Mouse (Mus musculus) heart, embryonic 13.5 days (tissue): ENCODE data around the gene Rsg1. TPM values are rescaled to one million over a fixed set of nuclear protein-coding genes. Genes with fewer than 3 reads are reported as not detected.
A peak's percentile ranks its signal among the peaks of the same experiment; 100 is the strongest.

ENCODE experiments used
- ATAC-seq: fragments of 200-750 bp; cut with Nextera tagmentation; 2 replicates; pipeline ENCODE4 v1.8.0; 2017; ENCODE audit warnings: moderate TSS enrichment; ENCODE audit not compliant: insufficient number of reproducible peaks, low FRiP score, low TSS enrichment; ENCODE audit errors: extremely low read depth
- H3K27ac ChIP-seq: fragments of 300-500 bp; sonication (generic); replicated peaks from 2 replicates; pipeline ENCODE4 v1.5.1; 2015; ENCODE audit warnings: moderate library complexity, mild to moderate bottlenecking, inconsistent platforms
- H3K27me3 ChIP-seq: fragments of 300-500 bp; sonication (generic); replicated peaks from 2 replicates; pipeline ENCODE4 v1.6.1; 2015; ENCODE audit warnings: mild to moderate bottlenecking, inconsistent platforms
- H3K36me3 ChIP-seq: fragments of 300-500 bp; sonication (generic); 2 replicates; pipeline ENCODE4 v1.6.1; 2015; ENCODE audit warnings: mild to moderate bottlenecking, inconsistent platforms
- H3K4me1 ChIP-seq: fragments of 300-500 bp; sonication (generic); 2 replicates; pipeline ENCODE4 v1.6.1; 2015; ENCODE audit warnings: inconsistent platforms
- H3K4me2 ChIP-seq: fragments of 300-500 bp; sonication (generic); 2 replicates; pipeline ENCODE4 v1.6.1; 2015; ENCODE audit warnings: inconsistent platforms, mild to moderate bottlenecking, moderate library complexity
- H3K4me3 ChIP-seq: fragments of 300-500 bp; sonication (generic); 2 replicates; pipeline ENCODE4 v1.5.1; 2015; ENCODE audit warnings: moderate library complexity, mild to moderate bottlenecking, inconsistent platforms
- H3K9ac ChIP-seq: fragments of 300-500 bp; sonication (generic); 2 replicates; pipeline ENCODE4 v1.6.1; 2015; ENCODE audit warnings: inconsistent platforms, mild to moderate bottlenecking, moderate library complexity
- H3K9me3 ChIP-seq: fragments of 300-500 bp; sonication (generic); 2 replicates; pipeline ENCODE4 v1.6.1; 2016; ENCODE audit warnings: inconsistent platforms
- WGBS: fragments of 180-500 bp; shearing (Covaris S2); methylation state at CpG from one replicate; pipeline ENCODE4 v1.1.7; 2015; ENCODE audit warnings: mixed read lengths; 5-methylcytosine and 5-hydroxymethylcytosine counted together
- polyA plus RNA-seq: library from polyadenylated mRNA; unstranded; fragments of >200 nt; fragmentation: Nextera tagmentation; extraction: Ambion mirVana; gene quantifications from 2 replicates; pipeline ENCODE4 v1.2.1, GENCODE M21; 2015

The Rsg1 gene
- polyA plus RNA-seq, 1 experiment from 2014 or later, result 2.3 TPM

DNA sequence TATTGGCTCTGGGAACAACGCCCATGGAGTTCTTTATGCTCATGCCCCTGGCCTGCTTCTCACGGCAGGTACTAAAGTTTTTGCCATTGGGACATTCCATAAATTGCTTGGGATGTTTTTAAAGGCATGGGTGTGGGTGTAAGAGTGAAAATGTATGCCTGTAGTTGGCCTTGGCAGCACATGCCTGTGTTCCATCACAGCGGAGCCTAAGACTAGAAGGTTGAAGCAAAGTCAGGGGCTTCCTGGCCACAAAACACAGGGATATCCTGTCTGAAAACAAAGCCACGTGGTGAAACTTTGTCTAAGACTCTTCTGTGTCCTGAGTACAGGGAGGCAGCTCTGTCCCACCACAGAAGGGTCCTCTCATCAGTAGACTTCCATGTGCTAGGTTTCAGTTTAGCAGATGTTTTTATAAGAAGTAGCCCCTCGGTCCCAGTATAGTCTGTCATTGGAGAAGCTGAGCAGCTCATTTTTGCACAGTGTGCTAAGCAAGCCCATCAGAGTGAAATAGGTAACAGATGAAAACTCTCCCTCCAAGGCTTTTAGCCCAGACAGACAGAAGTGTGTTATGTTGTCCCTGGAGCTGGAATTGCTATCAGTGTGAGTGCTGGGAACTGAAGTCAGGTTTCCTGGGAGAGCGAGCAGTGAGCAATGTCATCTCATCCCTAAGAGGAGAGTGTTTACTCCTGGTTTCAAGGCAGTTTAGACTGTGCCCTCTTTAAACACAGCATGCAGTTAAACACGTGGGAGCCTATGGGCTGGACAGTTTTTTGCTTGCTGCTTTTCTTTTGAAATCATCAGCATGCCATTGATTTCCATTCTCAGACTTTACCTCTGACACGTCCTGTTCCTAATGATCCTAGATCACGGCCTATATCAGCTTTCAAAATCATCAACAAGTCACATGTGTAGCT lies 26.6 kb upstream of the Rsg1 start:
- Histone ChIP-seq H3K4me2 (no peak overlapping the region), H3K4me3 (no peak overlapping the region), H3K9ac (peak overlapping the region; percentile 24; the same call in 1 of the 2 replicates), H3K4me1 (peaks cover 24% of the 10 kb centered on the region), H3K9me3 (no peaks in the 10 kb centered on the region), H3K27ac (peak overlapping the region; percentile 56), H3K27me3 (no peaks in the 10 kb centered on the region), H3K36me3 (peaks cover 50% of the 10 kb centered on the region)
- 66% methylated on average over 9 of the region's 9 CpGs for WGBS
- no peak for ATAC-seq

DNA sequence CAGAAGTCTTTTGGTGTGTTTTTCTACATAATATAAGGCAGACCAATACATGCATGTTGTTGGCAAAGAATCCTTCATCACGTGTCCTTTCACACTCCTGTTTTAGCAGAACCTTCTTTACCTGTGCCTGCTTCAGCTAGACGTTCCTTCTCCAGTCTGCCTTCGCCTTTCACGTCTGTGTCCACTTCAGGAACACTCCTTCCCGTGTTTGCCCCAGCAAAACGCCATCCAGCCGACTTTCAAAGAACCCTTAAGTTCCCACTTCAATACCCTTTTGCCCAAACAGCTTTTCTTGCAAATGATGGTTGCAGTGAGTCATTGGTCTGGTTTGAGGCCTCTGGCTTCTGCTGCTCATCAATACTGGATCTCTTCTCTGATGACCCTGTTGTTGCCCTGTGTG lies 22.5 kb upstream of the Rsg1 start:
- H3K36me3 ChIP-seq, result peaks cover 67% of the 10 kb centered on the region
- no peak for ATAC-seq
- no peak overlapping the region for H3K4me3 ChIP-seq
- 88% methylated on average over 7 of the region's 7 CpGs for WGBS
- no peaks in the 10 kb centered on the region for H3K27me3 ChIP-seq
- H3K27ac ChIP-seq, result no peak overlapping the region
- no peak overlapping the region for H3K9ac ChIP-seq
- H3K4me2 ChIP-seq, result no peak overlapping the region
- H3K4me1 ChIP-seq, result peaks cover 13% of the 10 kb centered on the region
- no peaks in the 10 kb centered on the region for H3K9me3 ChIP-seq

DNA sequence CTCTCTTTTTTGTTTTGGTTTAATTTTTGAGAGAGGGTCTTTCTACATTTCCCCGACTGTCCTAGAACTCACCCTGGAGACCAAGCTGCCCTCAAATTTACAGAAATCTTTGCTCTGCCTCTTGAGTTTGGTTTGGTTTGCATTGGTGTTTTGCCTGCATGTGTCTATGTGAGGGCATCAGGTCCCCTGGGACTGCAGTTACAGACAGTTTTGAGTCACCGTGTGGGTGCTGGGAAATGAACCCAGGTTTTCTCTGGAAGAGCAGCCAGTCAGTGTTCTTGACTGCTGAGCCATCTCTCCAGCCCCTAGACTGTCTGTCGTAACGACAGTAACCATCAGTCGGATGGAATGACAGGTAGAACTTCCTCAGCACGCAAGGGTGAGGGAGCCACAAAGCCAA lies 19.2 kb upstream of the Rsg1 start:
- 84% methylated on average over 6 of the region's 6 CpGs for WGBS
- no peaks in the 10 kb centered on the region for H3K4me1 ChIP-seq
- H3K4me3 ChIP-seq, result no peak overlapping the region
- no peak overlapping the region for H3K4me2 ChIP-seq
- no peak for ATAC-seq
- no peak overlapping the region for H3K9ac ChIP-seq
- no peaks in the 10 kb centered on the region for H3K9me3 ChIP-seq
- peaks cover 95% of the 10 kb centered on the region for H3K36me3 ChIP-seq
- no peaks in the 10 kb centered on the region for H3K27me3 ChIP-seq
- no peak overlapping the region for H3K27ac ChIP-seq

DNA sequence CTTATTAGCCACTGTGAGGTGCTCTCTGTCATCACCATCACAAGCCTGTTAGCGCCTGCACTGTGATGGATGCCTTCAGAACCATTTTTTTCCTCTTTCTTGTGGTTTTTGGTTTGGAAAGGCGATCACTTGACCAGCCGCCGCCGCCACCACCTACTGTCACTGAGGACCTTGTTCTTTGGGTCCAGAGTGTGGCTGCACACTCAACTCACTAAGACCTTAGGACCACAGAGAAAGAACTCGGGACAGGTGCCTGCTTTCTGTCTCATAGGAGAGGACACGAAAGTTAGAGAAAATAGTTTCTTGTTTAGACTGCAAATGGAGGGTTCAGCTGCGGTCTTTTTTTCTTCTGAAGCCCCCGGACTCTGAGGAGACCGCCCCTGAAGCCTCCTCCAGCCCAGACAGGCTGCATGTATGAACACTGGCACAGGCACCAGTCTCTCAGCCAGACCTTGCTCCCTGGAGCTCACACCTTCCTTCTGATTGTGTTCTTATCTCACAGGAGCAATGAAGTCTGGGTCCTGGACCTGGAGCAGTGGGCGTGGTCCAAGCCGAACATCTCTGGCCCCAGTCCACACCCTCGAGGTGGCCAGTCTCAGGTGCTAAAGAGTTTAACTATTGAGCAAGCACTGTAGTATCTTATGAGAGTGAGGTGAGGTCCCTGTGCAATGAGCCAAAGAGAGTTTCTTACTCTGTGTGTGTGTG lies 16.6 kb upstream of the Rsg1 start:
- Histone ChIP-seq H3K36me3 (peaks cover 97% of the 10 kb centered on the region), H3K4me2 (no peak overlapping the region), H3K9ac (no peak overlapping the region), H3K27me3 (no peaks in the 10 kb centered on the region), H3K9me3 (no peaks in the 10 kb centered on the region), H3K4me1 (peaks cover 10% of the 10 kb centered on the region; the same call in 1 of the 2 replicates), H3K4me3 (no peak overlapping the region), H3K27ac (no peak overlapping the region)
- 90% methylated on average over 13 of the region's 13 CpGs for WGBS
- no peak for ATAC-seq

DNA sequence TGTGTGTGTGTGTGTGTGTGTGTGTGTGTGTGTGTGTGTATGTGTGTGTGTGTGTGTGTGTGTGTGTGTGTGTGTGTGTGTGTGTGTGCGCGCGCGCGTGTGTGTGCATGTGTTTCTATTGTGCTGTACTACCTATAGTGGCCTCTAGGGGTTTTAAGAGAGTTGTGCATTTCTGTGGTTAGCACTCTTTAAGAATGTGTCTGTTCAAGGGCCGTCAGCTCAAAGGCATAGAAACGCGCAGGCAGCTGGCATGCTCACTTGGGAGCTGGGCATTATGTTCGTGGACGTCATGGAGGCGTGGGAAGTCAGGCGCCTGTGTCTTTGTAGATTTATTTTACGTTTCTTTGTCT lies 16.1 kb upstream of the Rsg1 start:
- ATAC-seq, result no peak
- Histone ChIP-seq H3K27me3 (no peaks in the 10 kb centered on the region), H3K4me3 (no peak overlapping the region), H3K9me3 (no peaks in the 10 kb centered on the region), H3K36me3 (peaks cover 97% of the 10 kb centered on the region), H3K27ac (no peak overlapping the region), H3K4me1 (peaks cover 12% of the 10 kb centered on the region; the same call in 1 of the 2 replicates), H3K9ac (no peak overlapping the region), H3K4me2 (no peak overlapping the region)
- WGBS, result 96% methylated on average over 8 of the region's 13 CpGs

DNA sequence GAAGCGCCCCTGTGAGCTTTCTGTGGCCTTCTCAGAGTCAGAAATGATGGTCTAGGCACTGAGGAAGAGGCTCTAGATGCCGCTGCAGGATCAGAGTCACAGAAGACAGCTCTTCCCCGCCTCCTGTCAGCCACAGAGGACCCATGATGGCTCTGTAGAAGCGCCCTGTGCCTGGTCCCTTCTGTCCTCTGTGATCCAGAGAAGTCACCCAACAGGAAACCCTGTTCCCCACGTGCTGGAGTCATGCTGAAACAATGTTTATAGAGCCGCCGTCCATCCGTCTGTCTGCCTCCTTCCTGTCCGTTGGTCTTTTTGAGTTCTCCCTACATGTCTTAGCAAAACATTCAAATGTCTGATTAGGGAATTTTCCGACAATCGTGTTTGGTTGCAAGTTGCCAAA lies 12.8 kb upstream of the Rsg1 start:
- H3K4me3 ChIP-seq, result no peak overlapping the region
- no peak overlapping the region for H3K4me2 ChIP-seq
- H3K9ac ChIP-seq, result no peak overlapping the region
- no peaks in the 10 kb centered on the region for H3K9me3 ChIP-seq
- 66% methylated on average over 11 of the region's 11 CpGs for WGBS
- no peak for ATAC-seq
- peaks cover 76% of the 10 kb centered on the region for H3K36me3 ChIP-seq
- H3K4me1 ChIP-seq, result peaks cover 19% of the 10 kb centered on the region
- H3K27me3 ChIP-seq, result no peaks in the 10 kb centered on the region
- H3K27ac ChIP-seq, result peak overlapping the region; percentile 16

DNA sequence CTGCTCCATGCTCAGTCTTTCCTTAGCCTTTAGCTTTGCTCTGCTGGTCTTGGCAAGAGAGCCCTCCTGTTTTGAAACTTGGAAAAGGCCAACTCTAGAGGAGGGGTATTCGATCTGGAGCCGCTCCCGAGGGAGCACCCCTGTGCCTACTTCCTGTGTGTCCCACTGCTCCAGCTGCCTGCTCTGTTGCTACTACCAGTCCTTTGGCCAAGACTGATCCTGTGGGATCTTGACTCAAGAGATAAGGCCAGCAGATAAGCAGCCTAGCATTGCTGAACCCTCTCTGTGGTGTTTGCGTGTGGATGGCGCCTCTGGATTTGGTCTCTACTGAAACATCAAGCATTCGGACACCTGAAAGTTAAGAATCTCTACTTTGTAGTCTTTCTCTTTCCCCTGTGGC lies 11.6 kb upstream of the Rsg1 start:
- no peak overlapping the region for H3K9ac ChIP-seq
- no peaks in the 10 kb centered on the region for H3K27me3 ChIP-seq
- H3K4me2 ChIP-seq, result no peak overlapping the region
- ATAC-seq, result no peak
- H3K36me3 ChIP-seq, result peaks cover 64% of the 10 kb centered on the region
- peaks cover 19% of the 10 kb centered on the region for H3K4me1 ChIP-seq
- 81% methylated on average over 6 of the region's 6 CpGs for WGBS
- H3K9me3 ChIP-seq, result no peaks in the 10 kb centered on the region
- H3K4me3 ChIP-seq, result no peak overlapping the region
- H3K27ac ChIP-seq, result no peak overlapping the region

DNA sequence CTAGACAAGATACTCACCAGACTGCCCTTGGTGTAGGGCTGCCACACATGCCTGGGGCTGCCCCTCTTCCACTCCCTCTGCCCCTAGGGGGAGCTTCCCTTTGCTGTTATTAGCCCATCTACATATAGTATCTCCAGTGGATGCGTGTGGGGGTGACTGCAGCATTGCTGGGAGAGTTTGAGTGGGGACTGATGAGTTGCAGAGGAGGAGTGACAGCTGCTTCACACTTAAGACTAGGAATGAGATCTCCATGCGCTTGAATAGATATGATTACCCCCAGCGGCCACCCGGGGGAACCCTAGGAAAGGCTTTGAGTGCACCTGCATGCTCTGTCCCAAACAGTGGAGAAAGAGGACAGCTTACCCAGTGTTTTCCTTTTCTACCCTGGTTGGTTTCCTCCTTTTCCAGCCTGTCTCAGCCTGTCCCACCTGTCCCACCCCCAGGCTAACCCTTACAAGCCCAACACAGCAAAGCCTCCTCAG lies 9.1 kb upstream of the Rsg1 start:
- WGBS, result 39% methylated on average over 4 of the region's 4 CpGs
- H3K9ac ChIP-seq, result no peak overlapping the region
- no peaks in the 10 kb centered on the region for H3K27me3 ChIP-seq
- ATAC-seq, result no peak
- no peak overlapping the region for H3K4me2 ChIP-seq
- no peaks in the 10 kb centered on the region for H3K9me3 ChIP-seq
- H3K4me3 ChIP-seq, result no peak overlapping the region
- 0 out of 2 replicates have a peak overlapping the region, but pooled peaks have one; percentile 5 for H3K27ac ChIP-seq
- peaks cover 39% of the 10 kb centered on the region for H3K36me3 ChIP-seq
- peaks cover 19% of the 10 kb centered on the region for H3K4me1 ChIP-seq

DNA sequence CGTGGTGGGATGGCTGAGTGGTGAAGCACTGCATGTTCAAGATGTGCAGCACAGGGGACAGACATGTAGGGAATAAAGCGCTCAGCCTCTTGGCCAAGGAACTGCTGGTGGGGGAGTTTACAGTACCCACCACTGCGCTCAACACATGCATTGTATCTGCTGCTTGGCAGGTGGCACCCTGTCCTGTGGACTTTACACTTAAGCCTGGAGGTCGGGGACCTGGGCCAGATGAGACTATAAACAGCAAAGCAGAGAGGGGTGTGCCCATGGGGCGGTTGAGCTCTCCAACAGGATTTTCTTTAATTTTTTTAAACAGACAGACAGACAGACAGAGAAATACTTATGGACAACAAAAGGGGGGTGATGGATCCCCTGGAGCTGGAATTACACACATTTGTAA lies 6.7 kb upstream of the Rsg1 start:
- 82% methylated on average over 5 of the region's 5 CpGs for WGBS

DNA sequence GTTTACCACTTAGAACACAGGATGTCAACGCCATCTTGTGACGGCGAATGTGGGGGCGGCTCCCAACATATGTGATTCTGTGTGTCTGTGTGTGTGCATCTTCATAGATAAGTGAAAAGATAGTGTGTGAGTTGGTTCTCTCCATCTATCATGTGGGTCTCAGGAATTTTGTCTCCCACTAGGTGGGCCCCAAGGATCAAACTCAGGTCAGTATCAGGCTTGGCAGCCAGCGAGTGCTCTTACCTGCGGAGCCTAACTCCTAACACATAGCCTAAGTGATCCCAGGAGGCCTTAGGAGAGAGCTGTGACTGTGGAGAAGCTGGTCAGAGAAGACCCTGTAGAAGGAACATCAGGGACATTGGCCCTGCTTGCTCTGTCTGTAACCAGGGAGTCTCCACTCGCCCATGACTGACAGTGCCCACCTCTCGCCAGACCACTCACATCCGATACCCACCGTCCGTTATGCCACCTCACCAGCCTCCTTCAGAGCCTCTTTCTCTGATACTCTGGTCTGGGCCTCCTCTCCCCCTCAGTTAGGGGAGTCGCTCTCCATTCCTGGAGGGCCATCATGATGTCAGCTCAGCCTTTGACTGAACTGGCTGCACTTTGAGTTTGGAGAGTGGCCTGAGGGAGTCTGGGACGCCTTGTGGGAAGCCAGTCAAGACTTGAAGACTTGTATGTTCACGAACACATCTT lies 3.1 kb upstream of the Rsg1 start:
- Histone ChIP-seq H3K36me3 (no peaks in the 10 kb centered on the region), H3K9me3 (no peaks in the 10 kb centered on the region), H3K27ac (peak overlapping the region; percentile 68), H3K4me1 (peaks cover 15% of the 10 kb centered on the region), H3K4me3 (peak overlapping the region; percentile 47), H3K4me2 (peak overlapping the region; percentile 66), H3K9ac (peak overlapping the region; percentile 52; the same call in 1 of the 2 replicates), H3K27me3 (no peaks in the 10 kb centered on the region)
- WGBS, result 71% methylated on average over 14 of the region's 14 CpGs
- ATAC-seq, result no peak

More for the DNA sequence above, 6.7 kb upstream of the Rsg1 start:
- no peak overlapping the region for H3K9ac ChIP-seq
- H3K4me2 ChIP-seq, result no peak overlapping the region
- no peak for ATAC-seq
- H3K27me3 ChIP-seq, result no peaks in the 10 kb centered on the region
- peaks cover 10% of the 10 kb centered on the region for H3K4me1 ChIP-seq
- H3K9me3 ChIP-seq, result no peaks in the 10 kb centered on the region
- peaks cover 17% of the 10 kb centered on the region for H3K36me3 ChIP-seq
- H3K4me3 ChIP-seq, result no peak overlapping the region
- H3K27ac ChIP-seq, result no peak overlapping the region

DNA sequence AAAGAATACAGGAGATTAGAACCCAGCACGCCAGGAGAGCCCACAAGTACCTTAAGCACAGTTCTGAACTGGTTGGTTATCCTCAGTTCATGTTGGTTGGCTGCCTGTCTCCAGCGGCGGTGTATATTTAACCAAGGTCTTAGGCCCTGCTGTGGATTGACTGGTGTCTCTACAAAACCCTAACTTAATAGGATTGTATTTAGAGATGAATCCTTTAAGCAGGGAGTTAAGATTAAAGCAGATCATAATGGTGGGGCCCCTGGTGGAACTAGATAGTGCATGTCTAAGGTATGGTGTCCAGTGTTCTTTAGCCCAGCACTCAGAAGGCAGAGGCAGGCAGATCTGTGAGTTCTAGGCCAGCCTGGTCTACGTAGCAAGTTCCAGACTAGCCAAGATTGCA lies 2.1 kb upstream of the Rsg1 start:
- 91% methylated on average over 4 of the region's 4 CpGs for WGBS
- no peak overlapping the region for H3K4me3 ChIP-seq
- no peak for ATAC-seq
- H3K36me3 ChIP-seq, result no peaks in the 10 kb centered on the region
- no peaks in the 10 kb centered on the region for H3K27me3 ChIP-seq
- no peak overlapping the region for H3K27ac ChIP-seq
- H3K4me2 ChIP-seq, result no peak overlapping the region
- no peak overlapping the region for H3K9ac ChIP-seq
- no peaks in the 10 kb centered on the region for H3K9me3 ChIP-seq
- peaks cover 15% of the 10 kb centered on the region for H3K4me1 ChIP-seq
